Mouse (Mus musculus) heart, adult 2 months (tissue): ENCODE data around the gene Tnnc1.

Experiments
- CTCF ChIP-seq: fragments of 200-600 bp; IDR thresholded peaks from 2 replicates; pipeline ENCODE4 v1.8.1; 2022; ENCODE audit warnings: antibody characterized with exemption, mild to moderate bottlenecking, moderate library complexity
- POLR2A ChIP-seq: fragments of 200-500 bp; IDR thresholded peaks from 2 replicates; pipeline ENCODE4 v1.6.1; 2011; ENCODE audit warnings: mild to moderate bottlenecking, low read depth, low read length, control low read depth; ENCODE audit not compliant: insufficient read depth

DNA sequence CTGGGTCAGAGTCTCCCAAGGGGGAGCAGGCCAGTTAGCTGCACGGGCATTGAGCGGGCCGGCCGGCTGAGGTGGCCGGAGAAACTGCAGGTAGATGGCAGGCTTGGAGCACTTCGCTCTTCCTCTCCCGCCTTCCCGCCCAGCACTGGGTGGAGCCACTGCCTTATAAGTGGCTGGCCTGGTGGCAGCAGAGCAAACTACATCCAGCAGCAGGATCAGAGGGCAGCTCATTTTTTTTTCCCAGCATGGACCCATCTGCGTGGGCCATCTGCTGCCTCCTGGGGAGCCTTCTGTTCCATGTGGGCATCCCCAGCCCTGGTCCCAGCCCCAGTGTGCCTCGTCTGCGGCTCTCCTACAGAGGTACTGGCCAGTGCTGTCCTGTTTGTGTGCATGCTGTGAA lies 9.6 kb downstream of the Tnnc1 start, which contains the start of gene Sema3g:
- TF ChIP-seq CTCF (peak; percentile 85), POLR2A (peak; percentile 73)
